Mouse (Mus musculus) megakaryocyte, embryonic 14.5 days (primary cell): ENCODE results near the gene Jaml. TPM values are rescaled to one million over a fixed set of nuclear protein-coding genes. Genes with fewer than 3 reads are reported as not detected.

ENCODE experiments used
- H3K27me3 ChIP-seq: replicated peaks from 2 replicates; pipeline ENCODE3; 2012; ENCODE audit warnings: inconsistent platforms
- H3K36me3 ChIP-seq: replicated peaks from 2 replicates; pipeline ENCODE3; 2012; ENCODE audit warnings: low read length, inconsistent platforms, mixed read lengths
- H3K4me1 ChIP-seq: 2 replicates; pipeline ENCODE4 v1.6.1; 2012; ENCODE audit warnings: inconsistent platforms
- H3K4me3 ChIP-seq: replicated peaks from 2 replicates; pipeline ENCODE3; 2012; ENCODE audit warnings: moderate library complexity, mild to moderate bottlenecking, inconsistent platforms
- H3K9me3 ChIP-seq: 2 replicates; pipeline ENCODE4 v1.6.1; 2012; ENCODE audit warnings: inconsistent platforms
- FLI1 ChIP-seq: IDR thresholded peaks from 2 replicates; pipeline ENCODE4 v1.6.1; 2012; ENCODE audit warnings: low read length, inconsistent platforms, mixed read lengths
- GATA1 ChIP-seq: IDR thresholded peaks from 3 replicates; pipeline ENCODE4 v1.6.1; 2012; ENCODE audit warnings: mixed read lengths, low read length, inconsistent platforms, borderline replicate concordance
- polyA plus RNA-seq: library from polyadenylated mRNA; stranded (reverse); fragments of >175 nt; gene quantifications from 2 replicates; pipeline ENCODE4 v1.2.3, GENCODE M21; 2012; ENCODE audit warnings: low replicate concordance; ENCODE audit not compliant: insufficient read depth

Gene Jaml
- polyA plus RNA-seq, 1 experiment: 0.40 TPM

- Histone ChIP-seq H3K9me3 (no peaks in the 10 kb centered on the region), H3K4me3 (peak overlapping the region; percentile 65), H3K4me1 (no peaks in the 10 kb centered on the region), H3K27me3 (peaks cover 44% of the 10 kb centered on the region), H3K36me3 (no peaks in the 10 kb centered on the region)
- no peak for TF ChIP-seq FLI1
- TF ChIP-seq GATA1: no peak
Observed at GRCm38 (mm10) chr9:45048511-45048910, 30.5 kb upstream of the Jaml start.

GRCm38 (mm10) chr9:45049731-45050130 is 29.3 kb upstream of the Jaml start:
- H3K4me1 ChIP-seq: no peaks in the 10 kb centered on the region
- no peak for TF ChIP-seq FLI1
- no peak for TF ChIP-seq GATA1
- no peak overlapping the region for H3K4me3 ChIP-seq
- H3K9me3 ChIP-seq: no peaks in the 10 kb centered on the region
- H3K36me3 ChIP-seq: no peaks in the 10 kb centered on the region
- peaks cover 44% of the 10 kb centered on the region for H3K27me3 ChIP-seq

- Histone ChIP-seq H3K4me1 (peaks cover 5% of the 10 kb centered on the region), H3K9me3 (peaks cover 5% of the 10 kb centered on the region; the same call in 1 of the 2 replicates), H3K36me3 (no peaks in the 10 kb centered on the region), H3K27me3 (peaks cover 44% of the 10 kb centered on the region), H3K4me3 (no peak overlapping the region)
- TF ChIP-seq FLI1: no peak
- TF ChIP-seq GATA1: no peak
Observed at GRCm38 (mm10) chr9:45050301-45050700, 28.7 kb upstream of the Jaml start.

GRCm38 (mm10) chr9:45055082-45055713 is 23.8 kb upstream of the Jaml start, which contains the start of gene Mpzl3:
TSS of gene Mpzl3 (plus strand) at chr9:45055186.
- peaks cover 7% of the 10 kb centered on the region for H3K4me1 ChIP-seq
- H3K9me3 ChIP-seq: peaks cover 6% of the 10 kb centered on the region; the same call in 1 of the 2 replicates
- H3K4me3 ChIP-seq: peak within 1 kb of the TSS; percentile 84
- no peaks in the 10 kb centered on the region for H3K36me3 ChIP-seq
- TF ChIP-seq FLI1: no peak
- TF ChIP-seq GATA1: no peak
- H3K27me3 ChIP-seq: peaks cover 71% of the 10 kb centered on the region

GRCm38 (mm10) chr9:45058304-45058940 is 20.6 kb upstream of the Jaml start:
- TF ChIP-seq GATA1 (no peak), FLI1 (no peak)
- peaks cover 7% of the 10 kb centered on the region for H3K4me1 ChIP-seq
- H3K27me3 ChIP-seq: peaks cover 75% of the 10 kb centered on the region

GRCm38 (mm10) chr9:45060151-45060550 is 18.8 kb upstream of the Jaml start:
- Histone ChIP-seq H3K27me3 (peaks cover 64% of the 10 kb centered on the region), H3K9me3 (peaks cover 3% of the 10 kb centered on the region; the same call in 1 of the 2 replicates), H3K4me1 (peaks cover 4% of the 10 kb centered on the region), H3K4me3 (no peak overlapping the region), H3K36me3 (no peaks in the 10 kb centered on the region)
- TF ChIP-seq FLI1 (no peak), GATA1 (no peak)

More at GRCm38 (mm10) chr9:45058304-45058940, 20.6 kb upstream of the Jaml start:
- Histone ChIP-seq H3K4me3 (no peak overlapping the region), H3K36me3 (no peaks in the 10 kb centered on the region), H3K9me3 (peaks cover 6% of the 10 kb centered on the region; the same call in 1 of the 2 replicates)

GRCm38 (mm10) chr9:45062677-45063076 is 16.3 kb upstream of the Jaml start:
- TF ChIP-seq FLI1 (no peak), GATA1 (no peak)
- H3K36me3 ChIP-seq: no peaks in the 10 kb centered on the region
- H3K27me3 ChIP-seq: peaks cover 46% of the 10 kb centered on the region
- no peak overlapping the region for H3K4me3 ChIP-seq
- H3K4me1 ChIP-seq: no peaks in the 10 kb centered on the region
- no peaks in the 10 kb centered on the region for H3K9me3 ChIP-seq

- H3K9me3 ChIP-seq: no peaks in the 10 kb centered on the region
- TF ChIP-seq GATA1 (no peak), FLI1 (no peak)
- H3K27me3 ChIP-seq: peaks cover 36% of the 10 kb centered on the region
- H3K36me3 ChIP-seq: no peaks in the 10 kb centered on the region
- H3K4me3 ChIP-seq: no peak overlapping the region
- no peaks in the 10 kb centered on the region for H3K4me1 ChIP-seq
Observed at GRCm38 (mm10) chr9:45064421-45064820, 14.6 kb upstream of the Jaml start.

- Histone ChIP-seq H3K4me1 (no peaks in the 10 kb centered on the region), H3K4me3 (no peak overlapping the region), H3K27me3 (peaks cover 30% of the 10 kb centered on the region), H3K9me3 (no peaks in the 10 kb centered on the region), H3K36me3 (no peaks in the 10 kb centered on the region)
- TF ChIP-seq GATA1 (no peak), FLI1 (no peak)
Observed at GRCm38 (mm10) chr9:45066735-45067134, 12.2 kb upstream of the Jaml start.

- TF ChIP-seq GATA1 (no peak), FLI1 (no peak)
- H3K36me3 ChIP-seq: no peaks in the 10 kb centered on the region
- no peaks in the 10 kb centered on the region for H3K4me1 ChIP-seq
- peaks cover 49% of the 10 kb centered on the region for H3K27me3 ChIP-seq
- no peak overlapping the region for H3K4me3 ChIP-seq
- no peaks in the 10 kb centered on the region for H3K9me3 ChIP-seq
Observed at GRCm38 (mm10) chr9:45071800-45072199, 7.2 kb upstream of the Jaml start.
